Mouse (Mus musculus) layer of hippocampus, adult 9-11 months (tissue): ENCODE data around the gene Jade1.

Experiments
- DNase-seq: peaks from one replicate; pipeline ENCODE4 v3.0.0; 2022

Jade1 gene

DNA sequence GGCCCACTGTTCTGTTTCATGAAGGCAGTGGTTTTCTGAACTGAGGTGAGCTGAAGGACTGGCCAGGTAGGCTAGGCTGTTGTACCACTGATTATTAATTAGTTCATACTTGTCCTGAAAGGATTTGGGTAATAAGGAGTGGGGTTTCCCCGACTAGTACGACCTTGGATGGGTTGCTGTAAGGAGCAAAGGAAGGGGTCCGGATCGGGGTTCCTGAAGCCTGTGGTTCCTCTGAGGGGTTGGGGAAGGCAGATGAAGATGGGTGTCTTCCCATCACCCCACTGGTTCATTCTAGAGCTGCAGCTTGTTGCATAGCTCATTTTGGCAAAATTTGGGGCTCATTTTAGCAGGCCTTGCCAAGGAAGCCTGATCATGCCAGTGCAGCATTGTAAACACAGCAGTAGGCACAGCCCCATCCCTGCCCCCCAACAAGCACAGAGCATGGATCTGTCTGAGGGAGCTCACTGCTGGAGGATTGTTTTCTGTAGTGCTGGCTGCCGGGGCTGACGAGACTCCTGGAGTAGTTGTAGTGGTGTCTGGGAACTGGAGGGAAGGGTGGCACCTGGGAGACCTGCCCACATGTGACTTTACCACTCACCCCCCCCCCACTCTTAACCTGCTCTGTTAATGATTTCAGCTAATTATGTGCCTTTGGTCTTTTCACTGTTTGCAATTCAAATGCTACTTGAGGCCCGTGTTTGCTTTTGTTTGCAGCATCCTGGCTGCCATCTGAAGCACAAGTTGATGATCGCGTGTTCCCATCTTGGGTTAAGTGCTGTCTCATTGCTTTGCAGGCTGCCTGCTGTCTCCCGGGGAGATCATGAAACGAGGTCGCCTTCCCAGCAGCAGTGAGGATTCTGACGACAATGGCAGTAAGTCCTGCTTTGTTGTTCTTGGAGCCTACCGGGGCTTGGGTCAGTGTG lies 25.1 kb downstream of the Jade1 start:
- peak; percentile 83 for DNase-seq

GRCm38 (mm10) chr3:41581436-41581835 lies 25.9 kb downstream of the Jade1 start:
- no peak for DNase-seq

DNA sequence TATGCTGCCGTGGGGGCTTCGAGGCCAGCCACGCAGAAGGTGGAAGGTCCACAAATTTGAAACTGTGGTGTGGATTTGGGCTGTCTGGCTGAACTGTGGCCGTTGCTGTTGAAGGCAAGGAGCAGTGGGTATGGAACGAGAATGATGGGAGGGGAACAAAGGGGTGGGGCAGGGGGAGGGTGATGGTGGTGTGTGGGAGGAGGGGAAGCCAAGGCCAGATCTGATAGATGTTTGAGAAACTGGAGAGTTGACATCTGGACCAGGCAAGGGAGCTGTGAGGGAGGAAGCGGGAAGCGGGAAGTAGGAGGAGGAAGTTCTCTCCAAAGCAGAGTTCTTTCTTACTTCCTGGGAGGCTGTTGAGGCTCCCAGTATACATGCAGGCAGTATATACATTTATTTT lies 26.7 kb downstream of the Jade1 start:
- DNase-seq, result no peak

GRCm38 (mm10) chr3:41583092-41583491 lies 27.6 kb downstream of the Jade1 start:
- no peak for DNase-seq

DNA sequence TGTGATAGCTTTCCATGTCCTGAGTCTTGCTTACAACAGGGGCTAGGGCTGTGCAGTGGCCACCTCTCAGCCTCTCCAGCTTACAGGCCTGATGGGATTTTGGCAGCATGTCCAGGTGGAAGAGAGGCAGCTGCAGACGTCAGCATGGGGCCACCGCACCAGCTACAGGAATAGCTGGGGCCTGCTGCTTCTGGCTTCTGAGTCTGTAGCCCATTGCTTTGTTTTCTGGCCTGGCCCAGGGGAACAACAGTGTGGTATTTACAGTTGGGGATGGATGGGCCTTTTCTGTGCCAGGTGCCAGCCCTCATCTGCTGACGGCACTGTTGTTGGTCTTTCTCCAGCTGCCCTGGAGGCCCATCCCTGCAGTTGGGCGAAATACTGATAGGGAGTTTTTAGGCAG lies 28.1 kb downstream of the Jade1 start:
- no peak for DNase-seq

DNA sequence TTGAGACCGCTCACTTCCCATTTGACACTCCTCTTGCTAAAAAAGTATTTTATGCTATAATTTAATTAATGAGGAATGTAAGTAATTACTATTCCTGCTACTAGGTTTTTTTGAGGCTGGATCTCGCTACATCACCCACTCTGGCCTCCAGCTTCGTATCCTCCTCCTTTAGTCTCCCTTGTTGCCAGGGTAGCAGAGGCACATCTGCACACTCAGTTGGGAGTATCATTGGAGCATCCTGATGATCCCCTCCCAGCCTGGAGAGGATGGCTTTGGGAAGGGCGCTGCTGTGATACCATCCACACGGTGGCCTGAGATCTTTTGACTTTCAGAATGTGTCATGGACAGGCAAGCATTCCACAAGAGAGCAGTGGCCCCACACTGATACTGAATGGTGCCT lies 30.0 kb downstream of the Jade1 start:
- no peak for DNase-seq

- DNase-seq, result no peak
Measured at GRCm38 (mm10) chr3:41586330-41586729, 30.8 kb downstream of the Jade1 start.

- no peak for DNase-seq
Measured at GRCm38 (mm10) chr3:41586917-41587316, 31.4 kb downstream of the Jade1 start.

GRCm38 (mm10) chr3:41587588-41587987 lies 32.1 kb downstream of the Jade1 start:
- DNase-seq, result no peak

- DNase-seq, result no peak
Measured at GRCm38 (mm10) chr3:41588495-41588894, 33.0 kb downstream of the Jade1 start.

GRCm38 (mm10) chr3:41589246-41589914 lies 33.8 kb downstream of the Jade1 start:
- DNase-seq, result no peak

- DNase-seq, result no peak
Measured at GRCm38 (mm10) chr3:41589988-41590387, 34.5 kb downstream of the Jade1 start.

DNA sequence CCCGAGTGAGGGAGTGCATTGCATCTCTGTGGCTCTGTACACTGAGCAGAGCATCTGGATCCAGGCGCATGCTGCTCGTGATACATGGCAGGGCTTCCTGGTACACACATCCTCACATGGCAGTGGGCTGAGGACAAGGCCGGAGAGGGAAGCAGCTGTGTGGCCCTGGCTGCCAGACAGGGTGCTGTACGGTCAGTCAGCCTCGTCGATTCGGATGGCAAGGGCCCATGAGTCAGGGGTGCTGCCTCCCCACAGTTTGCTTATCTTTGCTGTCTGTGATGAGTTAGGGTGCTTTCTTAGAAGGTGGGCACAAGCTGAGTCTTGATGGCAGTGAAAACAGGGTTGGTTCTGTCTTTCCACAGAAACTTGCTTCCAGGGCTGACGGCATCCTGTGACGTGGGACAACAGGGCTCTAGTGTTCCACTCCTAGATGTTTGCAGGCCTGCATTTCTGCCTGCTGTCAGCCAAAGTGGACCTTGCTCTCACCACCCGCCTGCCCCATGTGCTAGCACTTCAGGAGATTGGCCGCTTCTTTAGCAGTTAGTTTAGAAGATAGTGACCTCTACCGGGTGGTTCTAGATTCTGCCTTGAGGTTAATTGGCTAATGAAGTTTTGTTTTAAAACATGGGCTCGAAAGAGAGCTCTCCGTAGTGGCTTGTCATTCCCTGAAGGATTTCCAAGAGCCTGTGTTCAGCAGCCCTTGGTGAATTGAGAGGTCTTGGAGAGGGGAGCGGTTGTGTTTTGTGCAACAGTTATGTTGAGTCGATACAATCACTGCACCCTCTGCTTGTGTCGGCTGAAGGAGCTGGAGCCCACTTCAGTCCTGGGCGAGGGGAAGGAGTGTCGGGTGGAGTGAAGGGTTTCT lies 35.4 kb downstream of the Jade1 start:
- DNase-seq, result peak; percentile 59

GRCm38 (mm10) chr3:41591651-41592170 lies 36.2 kb downstream of the Jade1 start:
- DNase-seq, result no peak

DNA sequence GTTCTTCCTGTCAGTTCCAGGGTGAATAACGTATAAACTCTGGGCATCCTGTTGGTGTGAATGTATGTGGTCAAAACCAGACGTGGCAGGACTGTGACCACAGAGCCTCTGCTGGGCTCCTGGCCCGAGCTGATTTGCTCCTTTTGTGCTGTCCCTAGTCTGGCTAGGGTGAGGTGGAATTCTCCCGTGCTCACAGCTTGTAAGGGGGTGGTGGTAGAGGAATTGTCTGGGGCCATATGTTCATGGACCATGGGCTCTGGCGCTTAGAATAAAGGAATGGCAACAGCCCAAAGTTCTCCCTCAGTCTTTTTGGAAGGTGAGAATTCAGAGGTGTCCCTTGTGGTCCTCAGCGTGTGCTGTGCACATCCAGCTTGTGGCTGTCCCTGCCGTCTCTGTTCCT lies 37.3 kb downstream of the Jade1 start:
- no peak for DNase-seq

DNA sequence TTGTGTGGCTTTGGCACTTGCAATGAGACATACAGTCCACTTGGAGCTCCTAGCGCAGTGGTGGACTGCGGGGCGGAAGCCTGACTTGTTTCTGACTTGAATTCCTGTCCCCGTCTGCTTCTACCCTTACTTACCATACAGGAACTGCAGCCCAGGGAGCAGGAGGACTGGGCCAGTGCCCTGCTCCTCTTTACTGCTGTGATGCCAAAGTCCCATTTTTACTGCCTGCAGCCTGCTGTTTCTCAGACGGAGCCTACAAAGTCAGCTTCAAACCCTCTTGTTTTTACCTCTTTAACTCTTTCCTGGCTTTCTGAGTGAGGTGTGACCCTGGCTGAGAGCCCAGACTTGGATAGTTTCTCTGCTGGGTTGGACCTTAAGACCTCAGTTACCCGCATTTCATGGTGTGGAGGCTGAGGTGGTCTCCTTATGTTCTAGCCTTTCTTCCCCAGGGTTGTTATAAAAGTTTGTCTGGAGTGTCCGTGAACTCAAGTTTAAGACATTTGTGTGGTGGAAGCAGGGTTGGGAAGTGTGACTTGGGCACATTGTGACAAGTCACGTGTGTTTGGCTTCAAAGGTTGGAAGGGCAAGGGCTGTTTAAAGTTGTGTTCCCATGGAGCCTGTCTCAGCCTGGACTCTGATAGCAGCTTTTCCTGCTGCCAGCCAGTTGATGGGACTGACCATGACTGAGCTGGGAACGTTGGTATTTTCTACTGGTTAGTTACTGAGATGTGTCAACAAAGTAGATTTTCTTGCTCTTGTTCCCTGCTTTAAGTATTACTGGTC lies 38.8 kb downstream of the Jade1 start:
- no peak for DNase-seq

- no peak for DNase-seq
Measured at GRCm38 (mm10) chr3:41595010-41595409, 39.5 kb downstream of the Jade1 start.

DNA sequence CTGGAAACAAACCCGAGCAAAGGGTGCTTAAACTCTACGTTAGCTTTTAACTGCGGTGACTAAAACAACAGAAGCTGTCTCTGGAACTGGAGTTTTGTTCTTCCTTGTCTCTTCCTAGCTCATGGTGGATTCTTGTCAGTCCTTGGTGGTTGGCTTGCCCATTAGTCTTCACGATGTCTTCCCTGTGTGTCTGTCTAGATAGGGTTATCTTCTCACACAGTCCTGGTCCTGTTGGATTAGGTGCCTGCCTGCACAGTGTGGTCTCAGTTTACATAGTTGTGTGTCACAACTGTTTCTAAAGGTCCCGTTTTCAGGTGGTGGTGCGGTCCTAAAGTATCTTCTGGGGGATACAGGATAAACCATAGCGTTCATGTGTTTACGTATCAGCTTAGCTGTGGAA lies 41.5 kb downstream of the Jade1 start:
- DNase-seq, result no peak

DNA sequence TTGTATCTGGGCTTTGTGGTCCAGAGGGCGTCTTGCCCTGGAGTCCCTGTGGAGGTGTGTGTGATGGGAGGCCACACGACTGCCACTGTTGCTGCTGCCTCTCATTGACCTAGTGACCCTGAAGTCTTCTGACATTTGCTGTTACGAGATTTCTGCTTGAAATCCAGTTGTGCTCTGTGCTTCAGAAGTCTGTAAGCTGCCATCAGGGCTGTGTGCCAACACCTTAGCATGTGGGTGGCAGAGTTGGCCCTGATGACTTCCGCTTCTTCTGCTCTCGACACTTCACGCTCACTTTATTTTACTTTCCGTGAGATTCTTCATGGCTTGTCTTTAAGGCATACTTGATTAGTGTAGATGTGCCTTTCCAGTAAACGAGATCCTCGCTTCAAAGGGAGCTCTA lies 42.9 kb downstream of the Jade1 start:
- DNase-seq, result no peak

- DNase-seq, result no peak
Measured at GRCm38 (mm10) chr3:41599226-41599625, 43.7 kb downstream of the Jade1 start.

DNA sequence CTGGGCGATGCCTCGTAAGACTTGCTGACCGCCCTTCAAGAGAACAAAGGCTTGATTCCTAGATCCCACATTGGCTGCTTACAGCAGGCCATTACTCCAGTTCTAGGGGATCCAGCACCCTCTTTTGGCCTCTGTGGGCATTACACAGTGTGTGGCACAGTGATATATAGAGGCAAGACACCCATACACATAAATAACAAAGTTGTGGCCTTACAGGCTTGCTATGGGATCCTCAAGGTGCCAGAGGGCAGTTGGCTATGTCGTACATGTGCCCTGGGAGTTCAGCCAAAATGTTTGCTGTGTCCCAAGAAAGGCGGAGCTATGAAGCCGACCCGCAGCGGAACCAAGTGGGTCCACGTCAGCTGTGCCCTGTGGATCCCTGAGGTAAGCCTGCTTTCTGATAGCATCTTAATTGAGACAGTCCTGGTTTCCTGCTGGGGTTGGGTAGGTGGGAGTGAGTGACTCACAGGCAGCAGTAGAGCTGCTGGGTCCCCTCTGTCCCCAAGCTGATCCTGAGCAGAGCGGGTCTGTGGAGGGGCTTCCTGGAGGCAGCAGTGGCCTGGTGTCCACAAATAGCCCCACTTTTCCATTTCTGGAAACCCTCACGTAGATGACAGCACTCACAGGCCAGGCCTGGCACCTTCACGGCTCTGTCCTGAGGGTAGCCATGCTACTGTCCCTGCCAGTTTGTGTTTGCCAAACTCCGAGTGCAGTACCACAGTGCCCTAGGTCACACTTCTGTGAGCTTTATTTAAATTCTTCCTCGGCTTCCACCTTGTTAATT lies 44.5 kb downstream of the Jade1 start:
- no peak for DNase-seq
